Mouse (Mus musculus) kidney, postnatal 0 days (tissue): Measurements from ENCODE around the gene Lrrk2. TPM values are rescaled to one million over a fixed set of nuclear protein-coding genes. Genes with fewer than 3 reads are reported as not detected.

Experiments
- polyA plus RNA-seq: library from polyadenylated mRNA; unstranded; fragments of >200 nt; fragmentation: Nextera tagmentation; extraction: Ambion mirVana; gene quantifications from 2 replicates; pipeline ENCODE4 v1.2.1, GENCODE M21; 2015

The Lrrk2 gene
- polyA plus RNA-seq, 1 experiment from 2014 or later, result 11.3 TPM

Other genes starting within 250 kb of the Lrrk2 start
- 1.4 and 1.9 TPM in 2 replicates for gene Slc2a13, start 99.9 kb upstream of the Lrrk2 start, polyA plus RNA-seq
- not detected in 2 replicates for gene Smgc, start 165.1 kb downstream of the Lrrk2 start, polyA plus RNA-seq